Mouse (Mus musculus) layer of hippocampus, postnatal 25 days (tissue): ENCODE results near the gene Vps13d. TPM values are rescaled to one million over a fixed set of nuclear protein-coding genes. Genes with fewer than 3 reads are reported as not detected.

Experiments
- DNase-seq, 2 experiments: peaks; one replicate each; pipeline ENCODE4 v3.0.0; 2022; ENCODE audit warnings: mixed read lengths in 2 of 2, low spot score in 1 of 2; ENCODE audit errors: extremely low spot score in 1 of 2
- total RNA-seq, 2 experiments: library from RNA; stranded (reverse); gene quantifications; 2 replicates each; pipeline ENCODE4 v1.2.3; 2021

Gene Vps13d
- total RNA-seq, 2 experiments from 2014 or later = 60.5 to 66.0 TPM

DNA sequence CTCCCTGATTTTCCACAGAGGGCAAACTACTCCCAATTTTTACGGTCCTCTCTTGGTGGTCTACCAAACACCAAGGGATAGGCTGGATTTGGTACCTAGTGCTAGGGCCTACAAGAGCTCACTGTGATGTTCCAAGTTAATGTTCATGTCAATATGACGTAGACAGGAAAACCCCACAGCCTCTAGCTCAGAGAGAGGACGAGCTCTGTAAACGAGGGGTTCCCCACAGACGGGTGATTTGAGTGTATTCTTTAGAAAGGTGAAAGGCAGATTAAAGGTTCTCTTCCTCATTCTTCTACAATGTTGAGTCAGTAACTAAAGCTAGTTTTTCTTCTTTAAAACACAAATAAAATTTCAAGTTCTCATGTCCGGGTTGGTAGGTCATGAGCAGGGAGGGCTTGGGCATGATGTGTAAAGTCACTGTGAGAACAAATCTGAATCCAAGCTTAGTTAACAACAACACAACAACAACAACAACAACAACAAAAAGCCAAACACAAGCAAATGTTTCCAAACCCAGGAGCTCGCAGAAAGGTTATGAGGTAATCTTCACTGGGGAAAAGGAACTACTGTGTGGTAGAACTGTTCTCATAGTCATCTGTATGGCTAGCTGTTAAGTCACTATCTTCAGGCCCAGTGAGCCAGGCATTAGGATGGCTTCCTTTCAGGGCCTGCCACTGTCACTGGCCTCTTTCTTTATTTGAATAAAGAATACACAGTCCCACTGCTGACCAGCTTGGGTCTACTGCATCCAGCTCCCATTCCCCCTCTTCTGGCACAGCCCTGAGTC is 208.6 kb downstream of the Vps13d start:
- DNase-seq = no peak

GRCm38 (mm10) chr4:144983821-144984371 is 210.9 kb downstream of the Vps13d start:
- no peak for DNase-seq

- DNase-seq = no peak
These were observed 211.5 kb downstream of the Vps13d start for GRCm38 (mm10) chr4:144983228-144983744.

DNA sequence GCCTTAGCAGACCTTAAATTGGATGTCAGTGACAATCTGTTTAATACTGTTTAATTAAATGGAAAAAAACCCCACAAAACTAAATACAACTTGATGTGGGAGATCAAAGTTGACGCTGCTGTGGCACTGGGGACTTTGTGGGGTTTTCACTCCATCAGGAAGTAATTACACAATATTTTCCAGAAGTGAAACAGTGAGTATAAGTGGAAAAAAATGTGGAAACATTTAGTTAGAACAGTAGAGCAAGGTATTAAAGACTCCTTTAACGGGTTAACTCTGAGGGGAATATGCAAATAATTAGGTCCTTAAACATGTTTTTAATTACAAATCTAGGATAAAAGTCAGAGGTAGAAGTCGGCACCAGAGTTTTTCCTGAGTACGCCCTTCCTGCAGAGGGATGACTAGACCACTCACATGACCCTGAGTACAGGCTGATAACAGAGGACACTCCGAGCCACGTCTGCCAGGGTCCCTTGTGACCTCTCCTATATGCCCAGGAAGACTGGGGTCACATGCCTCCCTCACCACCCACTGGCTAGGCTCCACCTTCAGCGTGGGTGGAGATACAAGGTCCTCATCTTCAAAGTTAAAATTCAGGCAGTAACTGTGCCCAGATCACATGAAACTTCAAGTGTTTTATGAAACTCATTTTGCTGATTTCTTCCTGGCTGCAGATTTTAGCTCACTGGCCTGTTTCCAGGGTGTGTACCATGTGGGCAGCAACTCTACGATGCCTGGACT is 213.8 kb downstream of the Vps13d start:
- no peak for DNase-seq

DNA sequence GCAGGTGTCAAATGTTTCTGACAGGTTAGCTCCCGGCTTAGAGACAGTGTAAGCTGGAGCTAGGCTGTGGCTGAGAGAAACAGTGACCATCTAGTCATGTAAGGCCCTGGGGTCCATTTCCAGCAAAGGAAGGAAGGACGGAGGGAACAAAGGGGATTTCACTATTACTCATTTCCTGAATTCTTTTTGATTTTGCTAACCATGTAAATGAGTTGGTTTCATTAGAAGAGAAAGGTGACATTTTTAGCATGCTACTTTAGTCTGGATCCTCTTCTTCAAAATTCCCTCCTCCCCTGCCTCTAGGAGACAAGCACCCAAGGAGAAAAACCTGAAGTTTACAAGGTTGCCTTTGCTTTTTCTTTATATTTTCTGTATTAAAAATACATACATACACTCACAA is 214.7 kb downstream of the Vps13d start:
- DNase-seq = no peak

DNA sequence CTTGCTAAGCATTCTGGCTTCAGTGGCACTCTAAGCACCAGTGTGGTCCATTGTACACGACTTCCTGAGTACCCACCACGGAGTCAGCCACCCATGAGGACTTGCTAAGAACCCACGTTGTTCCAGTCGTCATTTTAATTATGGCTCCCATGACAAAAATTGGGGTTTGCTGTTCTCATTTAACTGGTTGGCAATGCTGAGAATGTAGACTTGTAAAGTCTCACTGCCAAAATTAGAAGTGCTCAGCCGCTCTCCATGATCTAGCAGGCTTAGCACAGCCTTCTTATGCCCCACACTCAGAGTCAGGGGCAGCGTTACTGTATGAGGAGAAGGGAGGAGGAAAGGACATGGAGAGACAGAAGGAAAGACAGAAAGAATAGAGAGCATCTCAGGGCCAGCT is 216.8 kb downstream of the Vps13d start:
- DNase-seq = no peak

- no peak for DNase-seq
These were observed 217.7 kb downstream of the Vps13d start for GRCm38 (mm10) chr4:144977057-144977456.

- DNase-seq = no peak
These were observed 219.3 kb downstream of the Vps13d start for GRCm38 (mm10) chr4:144975505-144975904.

GRCm38 (mm10) chr4:144974458-144974857 is 220.3 kb downstream of the Vps13d start:
- no peak for DNase-seq

DNA sequence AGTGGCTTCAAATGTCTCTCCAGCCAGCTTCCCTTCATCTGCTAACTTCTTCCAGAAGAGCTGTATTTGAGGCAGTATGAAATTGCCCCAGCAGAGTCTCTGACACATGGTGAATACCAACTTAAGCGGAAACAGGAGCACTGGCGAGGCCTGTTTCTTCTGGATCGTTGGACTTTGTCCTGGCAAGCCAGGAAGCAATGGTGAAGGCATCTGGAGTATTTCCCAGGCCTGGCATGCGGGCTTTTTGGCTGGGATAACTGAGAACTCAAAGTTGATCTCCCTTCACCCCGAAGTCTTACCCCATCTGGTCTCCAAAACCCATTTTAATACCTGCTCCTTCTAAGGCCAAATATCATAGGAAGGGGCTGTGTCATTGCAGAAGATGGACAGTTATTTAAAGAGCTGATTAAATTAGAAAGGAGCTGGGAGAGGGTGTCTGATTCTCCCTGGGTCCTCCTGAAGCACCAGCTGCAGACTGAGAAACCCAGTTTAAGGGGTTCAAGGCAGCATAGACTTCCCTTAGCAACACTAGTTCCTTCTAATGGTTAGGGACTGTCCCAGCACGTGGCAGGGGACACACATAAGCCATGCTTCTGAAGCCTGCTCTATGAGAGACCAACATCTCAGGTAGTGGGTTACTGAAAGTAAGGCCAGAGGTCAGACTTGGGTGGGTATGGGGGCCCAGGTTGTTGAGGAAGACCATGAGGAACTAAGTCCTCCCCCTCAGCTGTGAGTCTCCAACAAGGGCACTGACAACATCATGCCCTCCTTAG is 221.7 kb downstream of the Vps13d start:
- DNase-seq = peak in 1 of 2 experiments; percentile 20

GRCm38 (mm10) chr4:144971048-144971447 is 223.8 kb downstream of the Vps13d start:
- no peak for DNase-seq

DNA sequence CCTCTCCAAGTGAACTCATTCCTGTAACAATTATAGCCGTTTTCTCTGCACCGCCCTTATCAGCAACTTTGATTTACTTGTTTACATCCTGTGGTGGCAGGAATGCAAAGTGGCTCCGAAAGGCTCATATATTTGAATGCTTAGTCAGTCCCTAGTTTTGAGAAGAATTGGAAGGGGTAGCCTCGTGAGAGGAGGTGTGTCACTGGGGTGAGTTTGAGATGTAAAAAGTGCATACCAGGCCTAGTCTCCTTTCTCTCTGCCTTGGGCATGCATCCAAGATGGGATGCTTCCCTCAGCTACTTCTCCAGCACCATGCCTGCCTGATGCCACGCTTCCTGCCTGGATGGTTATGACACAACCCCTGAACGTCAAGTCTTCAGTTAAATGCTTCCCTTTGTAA is 225.8 kb downstream of the Vps13d start:
- DNase-seq = no peak

DNA sequence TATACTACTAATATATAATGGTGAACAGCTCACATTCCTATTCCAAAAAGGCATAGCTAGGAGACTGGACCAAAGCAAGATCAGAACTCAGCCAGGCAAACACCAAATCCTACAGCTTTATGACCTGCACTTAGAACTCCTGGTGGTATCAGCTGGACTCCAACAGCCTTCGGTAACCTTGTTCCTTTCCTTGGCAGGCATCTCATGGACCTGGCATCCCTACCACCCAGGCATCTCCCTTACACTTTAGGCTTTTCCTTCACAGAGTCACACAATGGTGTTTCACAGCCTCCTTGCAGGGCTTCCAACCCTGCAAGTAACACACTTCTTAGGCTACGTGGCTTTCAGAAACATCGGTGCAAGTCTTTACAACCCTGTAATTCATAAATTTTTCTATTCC is 226.4 kb downstream of the Vps13d start:
- DNase-seq = no peak

- no peak for DNase-seq
These were observed 229.6 kb downstream of the Vps13d start for GRCm38 (mm10) chr4:144965255-144965654.

GRCm38 (mm10) chr4:144961696-144962095 is 233.1 kb downstream of the Vps13d start:
- no peak for DNase-seq

- no peak for DNase-seq
These were observed 233.6 kb downstream of the Vps13d start for GRCm38 (mm10) chr4:144961232-144961631.

DNA sequence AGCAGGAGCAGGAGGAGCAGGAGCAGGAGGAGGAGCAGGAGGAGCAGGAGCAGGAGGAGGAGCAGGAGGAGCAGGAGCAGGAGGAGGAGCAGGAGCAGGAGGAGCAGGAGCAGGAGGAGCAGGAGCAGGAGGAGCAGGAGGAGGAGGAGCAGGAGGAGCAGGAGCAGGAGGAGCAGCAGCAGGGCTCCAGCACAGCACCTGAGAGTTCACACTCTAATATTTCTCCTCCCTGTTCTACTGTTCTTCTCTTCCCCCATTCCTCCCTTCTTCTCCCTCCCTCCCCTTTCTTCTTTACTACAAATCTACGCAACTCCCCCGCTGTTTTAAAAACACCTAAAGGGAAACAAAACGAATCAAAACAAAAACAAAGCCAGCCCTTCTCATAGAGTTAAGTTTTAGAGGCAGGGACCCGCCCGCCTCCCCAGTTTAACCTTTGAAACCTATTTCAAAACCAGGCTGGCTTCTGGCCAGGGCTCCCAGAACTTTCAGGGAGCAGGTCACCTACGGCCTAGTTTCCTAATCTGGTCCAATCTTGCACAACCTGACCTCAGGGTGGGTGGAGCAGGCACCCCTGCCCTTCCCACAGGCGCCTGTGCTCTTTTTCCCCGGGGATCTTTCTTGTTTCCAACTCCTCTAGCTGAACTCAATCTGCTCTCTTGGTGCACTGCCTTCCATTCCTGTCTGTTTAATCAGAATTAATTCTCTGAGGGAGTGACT is 234.5 kb downstream of the Vps13d start:
- no peak for DNase-seq

DNA sequence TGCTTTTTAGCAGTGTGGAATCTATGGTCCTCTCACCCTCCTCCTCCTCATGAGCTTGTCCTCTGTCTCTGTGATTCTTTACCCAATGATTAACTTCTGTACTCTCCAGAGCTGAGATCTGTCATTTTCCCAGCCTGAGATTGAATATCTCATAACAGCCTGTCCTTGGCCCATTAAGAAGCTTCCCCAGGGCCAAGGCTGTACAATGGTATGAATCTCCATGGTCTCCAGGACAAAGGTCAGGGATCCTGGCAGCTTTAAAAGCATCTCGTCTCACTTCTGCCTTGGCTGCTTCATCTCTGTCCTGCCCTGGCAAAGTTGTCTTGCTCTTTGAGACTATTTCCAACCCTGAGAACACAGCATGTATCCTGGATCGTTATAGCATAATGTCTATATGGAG is 237.1 kb downstream of the Vps13d start:
- DNase-seq = no peak

- DNase-seq = no peak
These were observed 237.6 kb downstream of the Vps13d start for GRCm38 (mm10) chr4:144957186-144957585.

DNA sequence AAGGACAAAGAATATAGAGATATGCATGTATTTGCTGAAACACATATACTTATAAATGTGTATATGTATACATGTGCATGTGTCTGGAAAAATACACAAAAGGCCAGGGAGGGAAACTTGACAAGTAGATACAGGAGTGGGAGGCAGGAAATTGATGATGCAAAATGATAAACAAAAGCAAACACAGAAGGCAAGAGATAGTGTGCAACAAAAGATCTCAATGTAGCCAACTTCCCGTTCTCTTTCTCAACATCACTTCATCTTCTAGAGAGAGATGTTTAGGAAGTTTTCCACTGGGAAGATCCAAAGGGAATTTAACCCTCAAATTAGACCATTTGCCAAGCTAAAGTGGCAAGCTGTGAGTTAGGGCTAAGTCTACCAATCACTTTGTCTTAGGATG is 238.5 kb downstream of the Vps13d start:
- no peak for DNase-seq
